Mouse (Mus musculus): Measurements from ENCODE around the gene Thsd1. TPM values are rescaled to one million over a fixed set of nuclear protein-coding genes. Genes with fewer than 3 reads are reported as not detected.

Gene Thsd1
- polyA plus RNA-seq, 1 experiment = 0.60 TPM

DNA sequence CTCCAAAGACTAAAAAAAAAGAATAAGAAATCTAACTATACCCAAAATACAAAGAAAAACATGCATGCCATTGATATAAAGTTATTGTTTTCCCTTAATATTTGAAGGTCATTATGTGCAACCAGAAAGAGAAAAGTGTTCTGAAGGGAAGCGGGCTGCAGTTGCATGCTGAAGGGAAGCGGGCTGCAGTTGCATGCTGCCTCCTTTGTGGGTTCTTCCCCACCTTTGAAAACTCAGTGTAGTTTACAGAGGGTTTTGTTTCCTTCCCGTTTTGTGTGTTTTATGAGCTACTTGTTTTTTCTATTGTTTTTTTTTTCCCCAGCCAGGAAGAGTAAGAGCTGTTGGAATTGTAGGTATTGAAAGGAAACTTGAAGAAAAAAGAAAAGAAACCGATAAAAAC is 19.6 kb upstream of the Thsd1 start:
- 25% methylated on average over 4 of the region's 4 CpGs for WGBS

DNA sequence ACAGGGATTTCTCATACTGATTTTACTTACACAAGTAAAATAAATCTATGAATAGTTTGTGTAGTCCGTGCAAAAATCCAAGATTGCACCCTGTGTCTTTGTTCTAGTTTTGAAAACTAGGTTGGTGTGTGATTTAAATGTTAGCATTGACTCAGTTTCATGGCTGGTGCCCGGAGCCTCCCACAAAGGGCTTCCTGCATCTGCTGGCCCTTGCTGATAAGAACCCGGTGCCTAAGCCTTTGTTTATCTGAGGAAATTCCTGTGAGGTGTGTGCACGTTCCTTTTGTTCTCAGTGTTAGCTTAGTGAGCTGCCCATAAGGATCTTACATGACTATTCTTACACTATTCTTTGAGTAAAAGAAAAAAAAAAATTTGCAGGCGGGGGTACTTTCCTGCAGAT is 18.1 kb upstream of the Thsd1 start:
- no peak overlapping the region for H3K4me3 ChIP-seq (replicated peaks; ENCODE audit: control insufficient read depth, low read depth, low read length)
- no peak overlapping the region for H3K27ac ChIP-seq (ENCODE audit: control insufficient read depth, insufficient read depth, low read depth, low read length, poor library complexity)
- WGBS = 23% methylated on average over 5 of the region's 5 CpGs
- TF ChIP-seq POLR2A (IDR thresholded peaks at IDR 0.05; ENCODE audit: borderline replicate concordance, control insufficient read depth, low read depth, low read length) (no peak), CTCF (IDR thresholded peaks at IDR 0.05; ENCODE audit: control insufficient read depth, insufficient read depth, low read length) (no peak)
- H3K4me1 ChIP-seq (ENCODE audit: control insufficient read depth, insufficient read depth, low read length) = peaks cover 2% of the 10 kb centered on the region; the same call in 1 of the 2 replicates

More for the DNA sequence above, 19.6 kb upstream of the Thsd1 start:
- H3K4me1 ChIP-seq (ENCODE audit: control insufficient read depth, insufficient read depth, low read length) = peaks cover 2% of the 10 kb centered on the region; the same call in 1 of the 2 replicates
- TF ChIP-seq POLR2A (IDR thresholded peaks at IDR 0.05; ENCODE audit: borderline replicate concordance, control insufficient read depth, low read depth, low read length) (no peak), CTCF (IDR thresholded peaks at IDR 0.05; ENCODE audit: control insufficient read depth, insufficient read depth, low read length) (no peak)
- H3K27ac ChIP-seq (ENCODE audit: control insufficient read depth, insufficient read depth, low read depth, low read length, poor library complexity) = no peak overlapping the region
- H3K4me3 ChIP-seq (replicated peaks; ENCODE audit: control insufficient read depth, low read depth, low read length) = no peak overlapping the region

- Histone ChIP-seq H3K4me3 (replicated peaks; ENCODE audit: control insufficient read depth, low read depth, low read length) (no peak overlapping the region), H3K27ac (ENCODE audit: control insufficient read depth, insufficient read depth, low read depth, low read length, poor library complexity) (no peak overlapping the region), H3K4me1 (ENCODE audit: control insufficient read depth, insufficient read depth, low read length) (no peaks in the 10 kb centered on the region)
- WGBS = 92% methylated on average over 10 of the region's 10 CpGs
- TF ChIP-seq CTCF (IDR thresholded peaks at IDR 0.05; ENCODE audit: control insufficient read depth, insufficient read depth, low read length) = no peak
- no peak for TF ChIP-seq POLR2A (IDR thresholded peaks at IDR 0.05; ENCODE audit: borderline replicate concordance, control insufficient read depth, low read depth, low read length)
These were observed 12.3 kb upstream of the Thsd1 start for GRCm38 (mm10) chr8:22214826-22215225.

DNA sequence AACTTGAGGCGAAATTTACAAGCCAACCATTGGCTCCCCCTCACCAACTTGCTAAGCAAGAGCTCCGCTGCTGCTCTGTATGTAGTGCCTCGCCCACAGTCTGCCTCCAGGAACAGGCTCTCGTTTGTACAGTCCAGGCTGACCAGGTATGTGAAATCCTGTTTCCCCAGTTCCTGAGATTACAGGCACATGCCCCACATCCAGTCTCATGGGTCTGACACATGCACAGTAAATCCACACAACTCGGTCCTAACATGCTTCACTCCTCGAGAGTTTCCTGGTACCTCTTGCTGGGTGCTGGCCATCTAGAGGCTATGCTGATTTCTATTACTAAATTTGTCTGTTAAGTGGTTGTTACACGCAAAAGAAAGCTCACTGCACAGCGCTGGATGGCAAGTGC is 752 bp upstream of the Thsd1 start:
- Histone ChIP-seq H3K4me1 (ENCODE audit: control insufficient read depth, insufficient read depth, low read length) (no peaks in the 10 kb centered on the region; the same call in 1 of the 2 replicates), H3K4me3 (replicated peaks; ENCODE audit: control insufficient read depth, low read depth, low read length) (no peak overlapping the region), H3K27ac (ENCODE audit: control insufficient read depth, insufficient read depth, low read depth, low read length, poor library complexity) (no peak overlapping the region)
- WGBS = 38% methylated on average over 8 of the region's 8 CpGs
- no peak for TF ChIP-seq CTCF (IDR thresholded peaks at IDR 0.05; ENCODE audit: control insufficient read depth, insufficient read depth, low read length)
- TF ChIP-seq POLR2A (IDR thresholded peaks at IDR 0.05; ENCODE audit: borderline replicate concordance, control insufficient read depth, low read depth, low read length) = no peak

- no peak overlapping the region for H3K4me3 ChIP-seq (replicated peaks; ENCODE audit: control insufficient read depth, low read depth, low read length)
- H3K27ac ChIP-seq (ENCODE audit: control insufficient read depth, insufficient read depth, low read depth, low read length, poor library complexity) = no peak overlapping the region
- 5% methylated on average over 7 of the region's 7 CpGs for WGBS
- TF ChIP-seq POLR2A (IDR thresholded peaks at IDR 0.05; ENCODE audit: borderline replicate concordance, control insufficient read depth, low read depth, low read length) = no peak
- TF ChIP-seq CTCF (IDR thresholded peaks at IDR 0.05; ENCODE audit: control insufficient read depth, insufficient read depth, low read length) = no peak
- H3K4me1 ChIP-seq (ENCODE audit: control insufficient read depth, insufficient read depth, low read length) = no peaks in the 10 kb centered on the region; the same call in 1 of the 2 replicates
These were observed 1.5 kb downstream of the Thsd1 start for GRCm38 (mm10) chr8:22228621-22229020.

DNA sequence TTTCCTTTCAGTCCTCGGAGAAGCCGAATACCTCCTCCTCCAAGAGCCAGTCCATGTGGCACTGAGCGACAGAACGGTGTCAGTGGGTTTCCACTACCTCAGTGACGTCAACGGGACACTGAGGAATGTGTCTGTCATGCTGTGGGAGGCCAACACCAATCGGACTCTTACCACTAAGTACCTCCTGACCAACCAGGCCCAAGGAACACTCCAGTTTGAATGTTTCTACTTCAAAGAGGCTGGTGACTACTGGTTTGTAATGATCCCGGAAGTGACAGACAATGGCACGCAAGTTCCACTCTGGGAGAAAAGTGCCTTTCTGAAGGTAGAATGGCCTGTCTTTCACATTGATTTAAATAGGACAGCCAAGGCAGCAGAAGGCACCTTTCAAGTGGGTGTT is 15.9 kb downstream of the Thsd1 start:
- Histone ChIP-seq H3K4me3 (replicated peaks; ENCODE audit: control insufficient read depth, low read depth, low read length) (no peak overlapping the region), H3K27ac (ENCODE audit: control insufficient read depth, insufficient read depth, low read depth, low read length, poor library complexity) (no peak overlapping the region), H3K4me1 (ENCODE audit: control insufficient read depth, insufficient read depth, low read length) (no peaks in the 10 kb centered on the region)
- WGBS = 88% methylated on average over 9 of the region's 9 CpGs
- TF ChIP-seq POLR2A (IDR thresholded peaks at IDR 0.05; ENCODE audit: borderline replicate concordance, control insufficient read depth, low read depth, low read length) (no peak), CTCF (IDR thresholded peaks at IDR 0.05; ENCODE audit: control insufficient read depth, insufficient read depth, low read length) (no peak)

DNA sequence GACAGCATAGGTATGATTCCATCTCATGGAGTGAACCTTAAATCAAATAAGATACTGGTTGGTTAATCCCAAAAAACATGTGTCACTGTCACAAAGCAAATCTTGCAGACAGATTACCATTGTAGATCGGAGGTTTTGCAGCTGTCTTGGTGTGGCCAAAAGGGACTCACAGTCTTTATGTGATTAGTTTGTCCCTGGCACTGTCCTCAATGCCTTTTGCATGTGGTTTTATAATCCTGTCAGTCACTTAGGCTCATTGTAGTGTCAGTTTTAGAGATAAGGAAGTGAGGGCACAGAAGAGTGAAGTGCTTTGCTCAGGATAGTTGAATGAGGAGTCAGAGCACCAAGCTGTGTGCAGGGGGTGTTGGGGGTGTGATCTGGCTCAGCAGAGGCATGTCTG is 18.6 kb downstream of the Thsd1 start:
- 45% methylated on average over 1 of the region's 1 CpGs for WGBS
- Histone ChIP-seq H3K4me1 (ENCODE audit: control insufficient read depth, insufficient read depth, low read length) (no peaks in the 10 kb centered on the region), H3K4me3 (replicated peaks; ENCODE audit: control insufficient read depth, low read depth, low read length) (no peak overlapping the region), H3K27ac (ENCODE audit: control insufficient read depth, insufficient read depth, low read depth, low read length, poor library complexity) (no peak overlapping the region)
- TF ChIP-seq CTCF (IDR thresholded peaks at IDR 0.05; ENCODE audit: control insufficient read depth, insufficient read depth, low read length) (no peak), POLR2A (IDR thresholded peaks at IDR 0.05; ENCODE audit: borderline replicate concordance, control insufficient read depth, low read depth, low read length) (no peak)

GRCm38 (mm10) chr8:22247956-22248355 is 20.8 kb downstream of the Thsd1 start:
- WGBS = 88% methylated on average over 12 of the region's 12 CpGs
- H3K4me3 ChIP-seq (replicated peaks; ENCODE audit: control insufficient read depth, low read depth, low read length) = no peak overlapping the region
- no peaks in the 10 kb centered on the region for H3K4me1 ChIP-seq (ENCODE audit: control insufficient read depth, insufficient read depth, low read length)
- H3K27ac ChIP-seq (ENCODE audit: control insufficient read depth, insufficient read depth, low read depth, low read length, poor library complexity) = no peak overlapping the region
- no peak for TF ChIP-seq CTCF (IDR thresholded peaks at IDR 0.05; ENCODE audit: control insufficient read depth, insufficient read depth, low read length)
- no peak for TF ChIP-seq POLR2A (IDR thresholded peaks at IDR 0.05; ENCODE audit: borderline replicate concordance, control insufficient read depth, low read depth, low read length)

DNA sequence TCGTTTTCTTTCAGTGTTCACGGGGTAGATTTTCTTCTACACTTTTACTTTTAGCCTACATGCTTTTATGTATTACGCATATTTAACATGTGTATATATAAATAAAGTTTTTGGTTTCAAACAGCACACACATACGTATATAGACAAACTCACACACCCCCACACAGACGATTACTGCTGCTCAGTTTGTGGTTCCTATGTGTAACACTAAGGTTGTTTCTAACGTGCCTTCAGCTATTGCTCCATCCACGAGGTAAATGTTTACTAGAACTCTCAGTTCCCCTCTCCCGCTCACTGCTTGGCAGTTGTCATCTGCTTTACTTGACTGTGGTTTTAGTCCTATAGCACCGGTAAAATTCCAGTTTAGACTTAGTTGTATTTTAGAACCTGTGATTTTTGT is 22.0 kb downstream of the Thsd1 start:
- no peak for TF ChIP-seq CTCF (IDR thresholded peaks at IDR 0.05; ENCODE audit: control insufficient read depth, insufficient read depth, low read length)
- TF ChIP-seq POLR2A (IDR thresholded peaks at IDR 0.05; ENCODE audit: borderline replicate concordance, control insufficient read depth, low read depth, low read length) = no peak
- Histone ChIP-seq H3K4me1 (ENCODE audit: control insufficient read depth, insufficient read depth, low read length) (no peaks in the 10 kb centered on the region), H3K4me3 (replicated peaks; ENCODE audit: control insufficient read depth, low read depth, low read length) (no peak overlapping the region), H3K27ac (ENCODE audit: control insufficient read depth, insufficient read depth, low read depth, low read length, poor library complexity) (no peak overlapping the region)
- 50% methylated on average over 9 of the region's 9 CpGs for WGBS
